Mouse (Mus musculus) heart, adult 11 months (tissue): Measurements from ENCODE around the gene Nr4a2.

Experiments used
- DNase-seq: peaks from one replicate; pipeline ENCODE4 v3.0.0; 2022

The Nr4a2 gene

GRCm38 (mm10) chr2:57111791-57112538 lies 11.8 kb downstream of the Nr4a2 start:
- no peak for DNase-seq

- DNase-seq, result no peak
Observed at GRCm38 (mm10) chr2:57111011-57111790, 12.6 kb downstream of the Nr4a2 start.

- DNase-seq, result no peak
Observed at GRCm38 (mm10) chr2:57110401-57110800, 13.4 kb downstream of the Nr4a2 start.

GRCm38 (mm10) chr2:57109926-57110325 lies 13.9 kb downstream of the Nr4a2 start:
- DNase-seq, result no peak

GRCm38 (mm10) chr2:57109301-57109700 lies 14.5 kb downstream of the Nr4a2 start:
- DNase-seq, result no peak

GRCm38 (mm10) chr2:57108349-57108930 lies 15.4 kb downstream of the Nr4a2 start:
- DNase-seq, result no peak

- no peak for DNase-seq
Observed at GRCm38 (mm10) chr2:57105401-57105800, 18.4 kb downstream of the Nr4a2 start.

- peak; percentile 46 for DNase-seq
Observed at GRCm38 (mm10) chr2:57104731-57105130, 19.1 kb downstream of the Nr4a2 start.

GRCm38 (mm10) chr2:57103845-57104660 lies 19.8 kb downstream of the Nr4a2 start:
- peak; percentile 11 for DNase-seq

GRCm38 (mm10) chr2:57102856-57103844 lies 20.7 kb downstream of the Nr4a2 start:
- peak; percentile 85 for DNase-seq

- DNase-seq, result peak; percentile 93
Observed at GRCm38 (mm10) chr2:57102091-57102855, 21.5 kb downstream of the Nr4a2 start.

GRCm38 (mm10) chr2:57100241-57100640 lies 23.6 kb downstream of the Nr4a2 start:
- peak; percentile 53 for DNase-seq

GRCm38 (mm10) chr2:57072452-57072851 lies 51.4 kb downstream of the Nr4a2 start:
- DNase-seq, result peak; percentile 39

- DNase-seq, result peak; percentile 21
Observed at GRCm38 (mm10) chr2:57063480-57063879, 60.3 kb downstream of the Nr4a2 start.
